Mouse (Mus musculus): ENCODE measurements around the gene Zfp341. TPM values are rescaled to one million over a fixed set of nuclear protein-coding genes. Genes with fewer than 3 reads are reported as not detected.

The Zfp341 gene
- total and polyA plus RNA-seq, 3 experiments = 0.58 to 4.4 (median 1.6) TPM

DNA sequence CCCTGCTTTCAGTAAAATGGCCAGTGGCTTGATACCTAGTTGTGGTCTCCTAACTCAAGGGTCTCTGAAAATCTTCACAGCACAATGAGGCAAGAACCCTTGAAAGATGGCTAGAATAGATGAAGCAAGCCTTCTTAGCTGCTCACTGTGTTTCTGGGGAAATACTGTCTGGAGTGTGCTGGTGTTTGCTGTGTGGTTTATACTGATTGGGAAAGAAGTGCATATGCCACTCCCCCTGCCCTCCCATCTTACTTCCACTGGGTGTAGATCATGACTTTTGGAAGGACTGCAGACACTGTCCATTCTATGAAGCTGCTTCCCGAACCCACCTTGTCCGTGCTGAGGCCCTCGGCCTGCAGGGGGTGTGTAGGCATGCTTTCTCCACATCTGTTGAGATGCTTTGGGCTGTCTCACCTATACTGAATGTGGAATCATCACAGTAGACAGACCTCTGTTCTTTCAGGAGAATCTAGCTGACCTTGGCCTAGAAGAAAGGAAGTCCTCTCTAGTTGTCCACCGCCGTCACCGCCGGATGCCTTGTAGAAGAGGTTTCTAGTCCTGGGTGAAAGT is 71.9 kb downstream of the Zfp341 start:
- in situ Hi-C loops (cut with MboI; ENCODE audit: low pct_ligation_motif_present, low pct_unique_long_range_greater_than_20kb, low sequenced_read_pairs) (no loop called here), dilution Hi-C loops (cut with MboI; ENCODE audit: extremely low pct_ligation_motif_present, extremely low pct_unique_long_range_greater_than_20kb, low sequenced_read_pairs) (no loop called here)
- no peaks in the 10 kb centered on the region for H3K9me3 ChIP-seq (replicated peaks; ENCODE audit: low read length)
- peaks cover 21% of the 10 kb centered on the region for H3K79me2 ChIP-seq (replicated peaks; ENCODE audit: control insufficient read depth, extremely low read depth, insufficient read depth, poor library complexity, severe bottlenecking)
- DNase-seq (ENCODE audit: extremely low read depth) = no peak
- TF ChIP-seq IRF4 (IDR thresholded peaks at IDR 0.05; ENCODE audit: low read depth, low read length) (no peak), POLR2A (IDR thresholded peaks at IDR 0.05; ENCODE audit: low read depth, low read length) (no peak), JUN (IDR thresholded peaks at IDR 0.05; ENCODE audit: insufficient read depth, low read depth, low read length) (no peak), TBP (conservative IDR thresholded peaks at IDR 0.05; ENCODE audit: low read depth, low read length) (no peak), ZMIZ1 (IDR thresholded peaks at IDR 0.05; ENCODE audit: low read depth, low read length) (no peak), HCFC1 (IDR thresholded peaks at IDR 0.05; ENCODE audit: low read depth, low read length) (no peak), E2F4 (IDR thresholded peaks at IDR 0.05; ENCODE audit: insufficient replicate concordance, low read depth, low read length) (no peak), EP300 (IDR thresholded peaks at IDR 0.05; ENCODE audit: low read length) (no peak), JUND (conservative IDR thresholded peaks at IDR 0.05; ENCODE audit: low read depth, low read length) (no peak), RCOR1 (conservative IDR thresholded peaks at IDR 0.05; ENCODE audit: low read depth, low read length) (no peak)
- H3K27me3 ChIP-seq (replicated peaks) = no peaks in the 10 kb centered on the region
- H3K4me2 ChIP-seq (ENCODE audit: insufficient read depth, low read depth, poor library complexity, severe bottlenecking) = no peak overlapping the region
- H3K36me3 ChIP-seq (replicated peaks in 1 of 2; ENCODE audit: control insufficient read depth in 1 of 2, insufficient read depth in 1 of 2, low read length in 1 of 2) = peaks cover 24 to 82% of the 10 kb centered on the region in 2 experiments
- H3K9ac ChIP-seq (ENCODE audit: insufficient read depth, low read depth) = no peak overlapping the region
- no peak overlapping the region for H3K4me3 ChIP-seq (replicated peaks in 1 of 3; ENCODE audit: low read depth in 2 of 3, low read length in 2 of 3, poor library complexity in 1 of 3)
- no peak overlapping the region for H3K27ac ChIP-seq (ENCODE audit: insufficient read depth, low read depth)
- H3K4me1 ChIP-seq (ENCODE audit: control insufficient read depth in 1 of 2, insufficient read depth in 2 of 2) = peaks cover 0 to 16% of the 10 kb centered on the region in 2 experiments; a peak in 2 of 4 replicates

DNA sequence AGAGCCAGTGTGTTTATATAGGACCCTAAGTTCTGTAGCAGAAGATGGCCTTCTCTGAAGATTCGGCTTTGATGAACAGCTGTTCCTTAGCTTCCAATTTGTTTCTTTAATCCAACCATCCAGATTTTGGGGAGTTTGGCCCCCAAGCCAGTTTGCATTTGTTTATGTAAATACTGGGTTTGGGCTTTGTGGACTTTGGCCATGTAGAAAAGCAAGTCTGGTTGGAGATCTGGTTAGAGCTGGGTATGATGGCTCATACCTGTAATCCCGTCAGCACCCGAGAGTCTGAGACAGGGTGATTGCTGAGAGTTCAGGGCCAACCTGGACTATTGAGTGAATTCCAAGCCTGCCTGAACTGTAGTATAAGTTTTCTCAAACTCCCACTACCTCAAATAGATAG is 72.7 kb downstream of the Zfp341 start:
- Histone ChIP-seq H3K27ac (ENCODE audit: insufficient read depth, low read depth) (no peak overlapping the region), H3K9ac (ENCODE audit: insufficient read depth, low read depth) (no peak overlapping the region), H3K27me3 (replicated peaks) (no peaks in the 10 kb centered on the region), H3K4me3 (replicated peaks in 1 of 3; ENCODE audit: low read depth in 2 of 3, low read length in 2 of 3, poor library complexity in 1 of 3) (no peak overlapping the region), H3K79me2 (replicated peaks; ENCODE audit: control insufficient read depth, extremely low read depth, insufficient read depth, poor library complexity, severe bottlenecking) (peaks cover 15% of the 10 kb centered on the region), H3K36me3 (replicated peaks in 1 of 2; ENCODE audit: control insufficient read depth in 1 of 2, insufficient read depth in 1 of 2, low read length in 1 of 2) (peaks cover 32 to 84% of the 10 kb centered on the region in 2 experiments), H3K9me3 (replicated peaks; ENCODE audit: low read length) (no peaks in the 10 kb centered on the region), H3K4me2 (ENCODE audit: insufficient read depth, low read depth, poor library complexity, severe bottlenecking) (no peak overlapping the region), H3K4me1 (ENCODE audit: control insufficient read depth in 1 of 2, insufficient read depth in 2 of 2) (peaks cover 0 to 11% of the 10 kb centered on the region in 2 experiments; a peak in 1 of 4 replicates)
- no peak for DNase-seq (ENCODE audit: extremely low read depth)
- in situ Hi-C loops (cut with MboI; ENCODE audit: low pct_ligation_motif_present, low pct_unique_long_range_greater_than_20kb, low sequenced_read_pairs) (no loop called here), dilution Hi-C loops (cut with MboI; ENCODE audit: extremely low pct_ligation_motif_present, extremely low pct_unique_long_range_greater_than_20kb, low sequenced_read_pairs) (no loop called here)
- TF ChIP-seq ZMIZ1 (IDR thresholded peaks at IDR 0.05; ENCODE audit: low read depth, low read length) (no peak), CHD2 (IDR thresholded peaks at IDR 0.05; ENCODE audit: low read length) (no peak), JUND (conservative IDR thresholded peaks at IDR 0.05; ENCODE audit: low read depth, low read length) (no peak), POLR2AphosphoS2 (IDR thresholded peaks at IDR 0.05; ENCODE audit: low read depth, low read length) (no peak), MXI1 (IDR thresholded peaks at IDR 0.05; ENCODE audit: low read depth, low read length) (no peak), MAFK (IDR thresholded peaks at IDR 0.05; ENCODE audit: insufficient replicate concordance, low read length) (no peak), NRF1 (IDR thresholded peaks at IDR 0.05; ENCODE audit: low read depth, low read length) (no peak)

Data from CH12.LX (cell line).